Mouse (Mus musculus): ENCODE results near the gene Ralgapa1.
"Not testable (repeated sequence)": the region's sequence is repeated elsewhere in the genome, so short reads cannot be mapped to it uniquely, and the experiment has no call there.

Ralgapa1 gene

DNA sequence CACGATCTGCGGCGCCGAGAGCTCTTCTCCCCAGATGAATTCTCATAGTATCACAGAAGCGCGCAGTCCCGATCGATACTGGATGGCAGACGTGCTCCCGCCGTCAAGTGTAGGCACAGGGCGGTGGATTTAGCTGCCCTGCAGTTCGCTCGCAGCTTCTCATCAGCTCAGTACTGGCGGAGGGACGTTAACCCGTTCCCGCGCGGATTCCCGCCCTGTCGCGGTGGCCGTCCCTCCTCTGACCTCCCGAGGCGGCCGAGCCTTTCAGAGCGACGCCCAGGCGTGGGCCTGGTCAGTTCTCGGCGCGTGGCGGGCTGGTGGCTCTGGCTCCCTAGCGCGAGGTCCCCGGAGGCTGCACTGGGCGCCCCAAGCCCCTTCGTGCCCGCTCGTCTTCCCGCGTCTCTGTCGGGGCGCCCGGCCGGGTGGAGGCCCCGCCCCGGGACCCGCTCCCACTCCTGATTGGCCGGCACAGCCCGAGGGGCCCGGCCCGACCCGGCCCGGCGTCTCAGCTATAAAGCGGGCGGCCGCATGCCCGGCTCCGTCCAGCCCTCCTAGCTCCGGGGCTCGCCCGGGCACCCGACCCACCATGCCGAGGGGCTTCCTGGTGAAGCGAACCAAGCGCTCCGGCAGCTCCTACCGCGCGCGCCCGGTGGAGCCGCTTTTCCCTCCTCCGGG is 221.9 kb downstream of the Ralgapa1 start, which contains the start of gene Insm2:
Insm2 (plus strand) TSS at position 541 of the 675 bp plus-strand sequence.
- peak; percentile 14 for DNase-seq (ENCODE audit: low read depth)

DNA sequence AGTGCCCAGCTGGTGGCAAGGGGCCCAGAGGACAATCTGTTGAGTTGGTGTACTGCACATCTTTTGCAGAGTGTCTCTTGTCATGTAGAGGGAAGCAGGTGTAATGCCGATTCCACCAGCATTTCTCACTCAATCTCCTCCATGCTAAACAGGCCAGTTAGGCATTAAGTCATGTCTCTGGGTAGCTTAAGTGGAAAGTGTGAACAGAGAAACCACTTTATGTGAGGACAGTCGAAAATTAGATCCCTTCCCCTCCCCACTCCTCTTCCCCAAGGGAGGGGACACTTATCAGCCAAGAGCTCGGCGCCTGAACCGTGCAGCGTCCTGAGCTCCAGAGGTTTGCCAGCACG is 222.5 kb downstream of the Ralgapa1 start:
- no peak for DNase-seq (ENCODE audit: low read depth)

GRCm38 (mm10) chr12:55586936-55587335 is 234.0 kb downstream of the Ralgapa1 start:
- DNase-seq (ENCODE audit: low read depth): not testable (repeated sequence)

DNA sequence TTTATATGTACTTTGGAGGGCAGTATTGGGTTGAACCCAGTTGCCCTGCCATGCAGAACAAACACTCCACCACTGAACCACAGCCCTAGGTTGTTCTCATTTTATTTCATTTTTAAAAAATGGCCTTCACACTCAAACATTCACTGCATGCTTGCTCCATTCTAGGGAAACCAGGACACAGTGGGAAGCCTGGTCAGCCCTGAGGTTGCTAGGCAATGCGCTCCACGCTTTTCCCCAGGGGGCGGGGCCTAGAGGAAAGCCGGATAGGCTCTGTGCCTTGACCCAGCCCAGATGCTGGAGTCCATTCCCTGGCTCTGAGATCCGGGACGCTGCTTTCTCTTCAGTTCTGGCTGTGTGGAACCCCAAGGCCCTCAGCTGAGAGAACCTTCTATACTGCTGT is 247.2 kb downstream of the Ralgapa1 start:
- DNase-seq (ENCODE audit: low read depth): no peak

DNA sequence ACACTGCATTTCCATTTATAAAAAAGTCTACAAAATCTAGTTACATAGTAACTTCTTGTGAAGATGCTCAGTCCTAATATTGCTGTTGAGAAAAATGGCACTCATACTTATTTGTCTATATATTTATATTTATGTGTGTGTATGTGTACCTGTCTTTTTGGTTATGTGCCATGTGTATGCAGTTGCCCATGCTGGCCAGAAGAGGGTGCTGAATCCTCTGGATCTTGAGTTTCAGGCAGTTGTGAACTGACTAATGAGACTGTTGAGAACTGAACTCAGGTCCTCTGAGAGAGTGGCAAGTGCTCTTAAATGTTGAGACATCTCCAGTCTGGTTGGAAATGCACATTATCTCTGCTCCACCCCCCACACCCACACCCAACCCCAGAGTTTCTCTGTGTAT is 247.9 kb downstream of the Ralgapa1 start:
- DNase-seq (ENCODE audit: low read depth): no peak

DNA sequence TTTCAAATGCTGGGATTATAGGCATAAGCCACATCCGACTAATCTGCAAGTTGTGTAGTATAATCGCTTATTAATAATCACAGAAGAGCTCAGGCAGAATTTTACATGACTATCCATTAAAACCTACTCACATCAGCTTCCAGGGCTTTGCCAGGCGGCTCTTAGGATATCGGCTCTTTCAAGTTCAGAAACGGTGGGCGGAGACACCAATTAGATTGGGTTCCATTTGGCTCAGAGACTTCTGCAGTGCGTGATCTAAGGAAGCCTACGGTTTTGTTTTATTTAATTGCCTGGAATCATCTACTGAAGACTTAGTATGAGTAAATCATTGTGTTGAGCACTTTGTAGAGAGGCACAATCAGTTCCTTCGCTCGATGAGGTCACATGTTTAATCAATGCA is 249.3 kb downstream of the Ralgapa1 start:
- DNase-seq (ENCODE audit: low read depth): no peak

DNA sequence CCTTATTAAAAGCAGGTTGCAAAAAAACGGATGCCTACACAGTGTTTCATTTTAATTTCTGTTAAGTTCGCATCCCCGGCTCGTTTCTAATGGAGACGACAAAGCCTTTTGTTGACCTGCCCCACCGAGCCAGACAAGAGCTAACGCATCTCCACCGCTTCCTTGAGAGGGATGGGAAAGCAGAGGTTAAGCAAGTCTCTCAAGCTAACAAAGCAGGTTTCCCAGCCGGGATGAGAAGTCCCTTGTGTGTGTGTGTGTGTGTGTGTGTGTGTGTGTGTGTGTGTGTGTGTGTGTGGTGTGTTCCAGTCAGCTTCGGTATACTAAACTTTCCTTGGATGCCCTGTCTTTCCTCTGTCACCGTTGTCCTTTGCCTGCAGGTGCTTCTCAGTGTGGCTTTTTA is 249.8 kb downstream of the Ralgapa1 start:
- DNase-seq (ENCODE audit: low read depth): no peak

- no peak for DNase-seq (ENCODE audit: low read depth)
Observed at GRCm38 (mm10) chr12:55570646-55571045, 250.3 kb downstream of the Ralgapa1 start.

GRCm38 (mm10) chr12:55569676-55570075 is 251.3 kb downstream of the Ralgapa1 start:
- DNase-seq (ENCODE audit: low read depth): no peak

DNA sequence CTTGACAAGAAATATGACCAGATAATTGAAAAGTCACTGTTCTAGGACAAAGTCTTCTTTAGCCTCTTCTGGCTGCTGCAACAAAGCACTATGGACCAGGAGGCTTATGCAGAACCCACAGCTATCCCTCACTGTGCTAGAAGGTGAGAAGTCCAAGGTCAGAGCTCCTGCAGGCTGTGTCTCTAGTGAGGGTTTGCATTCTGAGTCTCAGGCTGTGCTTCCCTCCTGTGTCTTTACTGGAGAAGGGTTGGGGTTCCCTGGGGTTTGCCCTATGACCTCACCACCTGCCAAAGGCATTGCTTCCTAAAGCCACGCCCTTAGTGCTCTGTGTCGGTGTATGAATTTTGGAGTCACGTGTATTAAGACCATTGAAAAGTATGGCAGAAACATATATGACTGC is 252.5 kb downstream of the Ralgapa1 start:
- DNase-seq (ENCODE audit: low read depth): no peak

- DNase-seq (ENCODE audit: low read depth): no peak
Observed at GRCm38 (mm10) chr12:55566837-55567236, 254.1 kb downstream of the Ralgapa1 start.

GRCm38 (mm10) chr12:55565867-55566266 is 255.1 kb downstream of the Ralgapa1 start:
- peak; percentile 12 for DNase-seq (ENCODE audit: low read depth)

DNA sequence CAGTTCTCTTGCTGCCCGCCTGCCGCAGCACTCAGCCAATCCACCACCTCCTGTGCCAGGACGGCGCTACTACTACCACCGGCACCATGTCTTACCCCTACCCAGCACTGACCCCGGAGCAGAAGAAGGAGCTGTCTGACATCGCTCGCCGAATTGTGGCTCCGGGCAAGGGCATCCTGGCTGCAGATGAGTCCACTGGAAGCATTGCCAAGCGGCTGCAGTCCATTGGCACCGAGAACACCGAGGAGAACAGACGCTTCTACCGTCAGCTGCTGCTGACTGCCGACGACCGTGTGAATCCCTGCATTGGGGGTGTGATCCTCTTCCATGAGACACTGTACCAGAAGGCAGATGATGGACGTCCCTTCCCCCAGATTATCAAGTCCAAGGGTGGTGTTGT is 255.8 kb downstream of the Ralgapa1 start, which contains the start of gene Aldoart2:
Aldoart2 (plus strand) TSS at position 34 of the 400 bp plus-strand sequence.
- no peak for DNase-seq (ENCODE audit: low read depth)

GRCm38 (mm10) chr12:55564187-55564963 is 256.6 kb downstream of the Ralgapa1 start:
- DNase-seq (ENCODE audit: low read depth): peak; percentile 21

GRCm38 (mm10) chr12:55563742-55564141 is 257.2 kb downstream of the Ralgapa1 start:
- no peak for DNase-seq (ENCODE audit: low read depth)

DNA sequence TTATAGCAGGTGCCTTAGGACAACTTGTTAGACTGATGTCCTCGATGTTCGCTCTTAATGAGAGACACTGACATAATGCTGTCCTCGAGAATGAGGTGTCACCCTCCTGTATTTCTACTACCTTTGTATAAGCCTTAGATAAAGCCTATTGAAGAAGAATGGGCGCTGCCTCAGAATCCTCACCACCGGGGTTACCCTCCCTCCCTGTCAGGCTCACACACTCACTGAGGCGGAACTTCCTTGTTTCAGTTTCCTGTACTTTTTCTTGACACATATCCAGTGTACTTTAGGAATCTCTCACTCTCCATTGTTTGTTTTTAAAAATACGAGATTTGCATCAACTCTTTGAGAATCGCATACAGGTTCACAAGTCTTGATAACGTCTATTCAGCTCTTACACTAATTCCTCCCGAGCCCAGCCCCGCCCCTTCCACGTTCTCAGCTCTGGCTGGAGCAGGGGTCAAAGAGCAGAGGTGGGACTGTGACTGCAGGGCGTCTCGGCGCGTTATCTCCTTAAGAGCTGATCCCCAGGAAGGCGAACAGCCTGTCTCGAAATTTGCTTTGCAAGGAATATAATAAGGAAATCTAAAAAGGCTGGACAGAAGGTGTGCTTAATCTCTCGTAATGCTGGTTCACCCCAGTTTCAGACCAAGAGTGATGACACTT is 260.8 kb downstream of the Ralgapa1 start:
- peak; percentile 58 for DNase-seq (ENCODE audit: low read depth)

DNA sequence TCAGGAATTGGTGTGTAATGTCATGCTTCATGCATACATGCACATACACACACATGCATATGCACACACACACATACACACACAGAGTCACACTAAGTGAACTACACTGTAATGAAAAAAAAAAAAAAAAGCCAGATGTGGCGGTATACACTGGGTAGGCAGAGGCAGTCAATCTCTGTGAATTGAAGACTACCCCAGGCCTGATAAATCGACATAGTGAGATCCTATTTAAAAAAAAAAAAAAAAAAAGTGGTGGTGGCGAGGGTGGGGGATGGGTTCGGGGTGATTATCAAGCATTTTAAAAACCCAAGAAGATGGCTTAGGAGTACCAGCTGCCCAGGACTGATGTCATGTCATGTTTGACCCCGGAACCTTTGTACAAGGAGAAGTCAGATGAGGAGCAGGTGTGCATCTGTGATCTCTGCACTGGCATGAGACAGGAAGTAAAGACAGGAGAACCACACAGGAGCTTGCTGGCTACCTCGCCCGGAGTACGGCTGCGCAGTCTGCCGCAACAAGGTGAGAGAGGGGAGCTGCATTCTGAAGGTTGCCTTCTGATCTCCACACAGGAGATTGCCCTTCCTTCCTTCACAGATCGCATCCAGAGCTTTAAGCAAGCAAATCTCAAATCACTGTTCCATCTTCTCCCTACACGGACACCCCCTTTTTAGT is 261.6 kb downstream of the Ralgapa1 start:
- DNase-seq (ENCODE audit: low read depth): no peak

DNA sequence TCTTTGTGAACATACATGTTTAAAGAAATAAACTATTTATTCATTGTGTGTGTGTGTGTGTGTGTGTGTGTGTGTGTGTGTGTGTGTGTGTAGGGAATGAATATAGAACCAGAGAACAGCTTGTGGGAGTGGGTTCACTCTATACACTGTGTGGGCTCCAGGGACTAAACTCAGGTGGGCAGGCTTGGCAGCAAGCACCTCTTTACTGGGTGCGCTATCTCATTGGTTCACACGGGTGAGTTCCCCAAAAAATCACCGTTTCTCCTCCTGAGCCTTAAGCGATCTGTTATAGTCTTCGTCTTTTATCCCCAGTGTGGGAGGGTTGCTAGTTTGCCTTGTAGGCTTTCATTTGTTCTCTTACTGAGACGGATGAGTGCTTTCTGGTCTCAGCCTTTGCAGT is 263.1 kb downstream of the Ralgapa1 start:
- DNase-seq (ENCODE audit: low read depth): no peak

- not testable (repeated sequence) for DNase-seq (ENCODE audit: low read depth)
Observed at GRCm38 (mm10) chr12:55554901-55555300, 266.1 kb downstream of the Ralgapa1 start.

All from induced T-regulatory cell, adult 2 months (primary cell).